Mouse (Mus musculus) bone marrow, adult 2 months (tissue): Measurements from ENCODE around the gene Mmp15.

Source experiments
- CTCF ChIP-seq: fragments of 200-500 bp; IDR thresholded peaks from 2 replicates; pipeline ENCODE4 v1.5.1; 2011; ENCODE audit warnings: low read length, control low read depth; ENCODE audit not compliant: control insufficient read depth, insufficient read depth
- POLR2A ChIP-seq: fragments of 200-500 bp; IDR thresholded peaks from 2 replicates; pipeline ENCODE4 v1.6.1; 2011; ENCODE audit warnings: low read depth, mild to moderate bottlenecking, control low read depth, low read length, borderline replicate concordance; ENCODE audit not compliant: control insufficient read depth

DNA sequence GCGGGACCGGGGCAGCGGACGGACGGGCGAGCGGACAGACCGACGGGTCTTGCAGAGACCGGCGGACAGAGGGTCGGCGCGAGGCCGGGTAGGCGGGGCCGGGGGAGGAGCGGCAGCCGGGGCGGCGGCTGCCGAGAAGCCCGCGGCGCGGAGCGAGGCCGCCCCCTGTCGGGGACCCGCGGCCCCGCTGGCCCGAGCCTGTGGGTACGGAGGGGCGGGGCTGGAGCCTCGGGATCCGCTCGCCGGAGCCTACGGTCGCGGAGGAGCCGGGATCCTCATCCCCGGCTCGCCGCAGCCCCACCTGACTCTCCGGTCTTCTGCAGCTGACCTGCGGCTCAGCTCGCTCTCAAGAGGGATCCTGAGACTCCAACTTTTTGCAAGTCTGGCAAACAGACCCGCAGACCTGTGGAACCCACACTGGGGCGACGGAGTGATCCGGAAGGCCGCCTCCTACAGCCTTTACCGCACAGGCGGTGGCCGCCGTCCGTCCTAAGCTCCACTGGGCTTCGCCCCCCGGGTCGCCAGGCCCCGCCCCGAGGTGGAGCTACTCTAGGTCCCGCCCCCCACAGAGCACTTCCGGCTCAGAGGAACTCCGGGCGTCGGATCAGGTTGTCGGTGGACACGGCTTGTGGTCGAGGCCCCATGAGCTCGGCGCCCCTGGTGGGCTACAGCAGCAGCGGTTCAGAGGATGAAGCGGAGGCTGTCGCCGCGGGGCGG lies 20.2 kb upstream of the Mmp15 start, which contains the start of the genes Zfp319 and Usb1:
- TF ChIP-seq POLR2A (peak; percentile 71; the same call in 1 of the 2 replicates), CTCF (peak; percentile 51; the same call in 1 of the 2 replicates)
